Mouse (Mus musculus): Measurements from ENCODE around the gene 2900026A02Rik.

- TF ChIP-seq CTCF (IDR thresholded peaks at IDR 0.05; ENCODE audit: low read depth) (no peak), EP300 (optimal IDR thresholded peaks at IDR 0.05) (no peak)
Observed at GRCm38 (mm10) chr5:113179451-113179842, 41.6 kb downstream of the 2900026A02Rik start.
